Mouse (Mus musculus) gastrocnemius, postnatal 14 days (tissue): ENCODE data around the gene Slc25a45. TPM values are rescaled to one million over a fixed set of nuclear protein-coding genes. Genes with fewer than 3 reads are reported as not detected.

Source experiments
- DNase-seq: peaks from one replicate; pipeline ENCODE4 v3.0.0; 2021; ENCODE audit warnings: mixed read lengths
- intact Hi-C: fragments of 180-260 bp; cut with DNase I; formaldehyde crosslinking; loops from one replicate; pipeline ENCODE4 v1.15.1; 2025; ENCODE audit warnings: low total_unique reads
- total RNA-seq, 2 experiments: library from RNA; stranded (reverse); gene quantifications; 2 replicates each; pipeline ENCODE4 v1.2.3; 2021

The Slc25a45 gene
- total RNA-seq, 2 experiments from 2014 or later: 2.1 to 2.3 TPM

GRCm38 (mm10) chr19:5839317-5840085 lies 38.1 kb upstream of the Slc25a45 start:
- peak; percentile 48 for DNase-seq
- intact Hi-C loops: no loop called here

- intact Hi-C loops: no loop called here
- no peak for DNase-seq
Measured at GRCm38 (mm10) chr19:5840086-5840889, 37.3 kb upstream of the Slc25a45 start.

GRCm38 (mm10) chr19:5840890-5841388 lies 36.7 kb upstream of the Slc25a45 start:
- intact Hi-C loops: no loop called here
- no peak for DNase-seq

- no peak for DNase-seq
- intact Hi-C loops: no loop called here
Measured at GRCm38 (mm10) chr19:5841389-5841946, 36.1 kb upstream of the Slc25a45 start.

GRCm38 (mm10) chr19:5841999-5842784 lies 35.4 kb upstream of the Slc25a45 start:
- intact Hi-C loops: no loop called here
- no peak for DNase-seq

- DNase-seq: no peak
- intact Hi-C loops: no loop called here
Measured at GRCm38 (mm10) chr19:5842785-5843730, 34.5 kb upstream of the Slc25a45 start.

- intact Hi-C loops: loop anchor here (2.0 kb wide), 1 partner anchor 43 kb away; no protein-coding TSS in a partner anchor
- peak; percentile 33 for DNase-seq
Measured at GRCm38 (mm10) chr19:5843781-5844691, 33.6 kb upstream of the Slc25a45 start.

- intact Hi-C loops: loop anchor here (2.0 kb wide), 1 partner anchor 44 kb away; no protein-coding TSS in a partner anchor
- DNase-seq: no peak
Measured at GRCm38 (mm10) chr19:5844831-5845318, 32.7 kb upstream of the Slc25a45 start.

GRCm38 (mm10) chr19:5845319-5846135 lies 32.1 kb upstream of the Slc25a45 start:
- intact Hi-C loops: loop anchor here (2.0 kb wide), 1 partner anchor 45 kb away; no protein-coding TSS in a partner anchor
- DNase-seq: peak; percentile 98

- intact Hi-C loops: no loop called here
- peak; percentile 46 for DNase-seq
Measured at GRCm38 (mm10) chr19:5846154-5846553, 31.5 kb upstream of the Slc25a45 start.

- intact Hi-C loops: no loop called here
- DNase-seq: peak; percentile 84
Measured at GRCm38 (mm10) chr19:5846557-5847305, 30.9 kb upstream of the Slc25a45 start.

- DNase-seq: no peak
- intact Hi-C loops: no loop called here
Measured at GRCm38 (mm10) chr19:5847306-5847796, 30.3 kb upstream of the Slc25a45 start.

GRCm38 (mm10) chr19:5848032-5848825 lies 29.4 kb upstream of the Slc25a45 start:
- peak; percentile 69 for DNase-seq
- intact Hi-C loops: no loop called here

- intact Hi-C loops: no loop called here
- DNase-seq: peak; percentile 56
Measured at GRCm38 (mm10) chr19:5848826-5849672, 28.6 kb upstream of the Slc25a45 start.
